Mouse (Mus musculus): Measurements from ENCODE around the gene Robo3.

Gene Robo3

GRCm38 (mm10) chr9:37368081-37368830 is 64.8 kb downstream of the Robo3 start:
- no peak for DNase-seq (ENCODE audit: low spot score)

DNA sequence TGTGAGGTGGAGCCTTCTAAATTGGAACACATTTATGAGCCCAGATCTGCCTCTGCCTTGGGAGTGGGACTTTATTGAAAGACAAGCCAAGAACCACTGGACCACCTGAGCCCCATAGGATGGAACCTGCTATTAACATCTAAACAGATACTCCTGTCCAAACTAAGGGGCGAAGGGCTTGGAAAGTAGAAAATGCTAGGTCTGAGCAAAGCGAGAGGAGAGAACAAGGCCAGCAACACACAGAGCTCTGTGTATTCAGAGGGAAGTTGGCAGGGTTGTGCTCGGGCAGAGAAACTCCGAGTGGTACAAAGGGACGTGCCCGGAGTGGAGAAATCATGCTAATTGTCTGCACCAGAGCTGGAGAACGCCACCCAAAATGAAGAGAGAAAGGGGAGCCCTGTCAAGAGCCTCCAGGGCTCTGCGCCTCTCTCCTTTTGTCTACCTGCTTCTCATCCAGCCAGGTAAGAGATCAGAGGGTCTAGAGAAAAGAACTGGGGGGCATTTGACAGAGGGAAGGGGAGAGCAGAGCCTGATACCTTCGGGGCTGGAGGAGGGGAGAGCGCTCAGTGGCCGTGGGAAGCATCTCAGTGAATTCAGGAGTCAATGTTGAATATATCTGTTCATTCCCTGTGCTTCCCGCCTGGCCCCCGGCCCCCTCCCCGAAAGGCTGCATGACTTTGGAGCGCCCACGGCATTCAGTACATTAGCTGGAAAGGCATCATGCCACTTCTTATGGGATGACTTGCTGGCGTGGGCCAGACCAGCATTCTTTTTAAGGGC is 65.6 kb downstream of the Robo3 start, which contains the start of gene Hepacam:
TSS of gene Hepacam (plus strand) at position 51 of the 780 bp plus-strand sequence.
- DNase-seq (ENCODE audit: low spot score), result no peak

DNA sequence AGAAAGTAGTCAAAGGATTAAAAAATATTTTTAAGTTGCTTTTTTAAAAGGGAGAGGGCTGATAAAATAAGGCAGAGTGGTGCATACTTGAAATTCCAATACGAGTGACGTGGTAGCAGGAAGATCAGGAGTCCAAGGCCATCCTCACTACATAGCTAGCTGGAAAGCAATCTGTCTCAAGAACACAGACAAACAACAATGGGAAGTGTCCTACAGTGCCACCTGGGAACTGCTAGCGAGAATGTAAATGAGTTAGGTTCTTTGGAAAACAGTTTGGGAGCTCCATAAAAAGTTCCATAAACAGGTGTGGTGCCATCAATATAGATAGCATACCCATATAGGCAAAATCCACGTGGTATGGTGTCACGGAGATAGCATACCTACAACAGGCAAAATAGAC is 67.3 kb downstream of the Robo3 start:
- DNase-seq (ENCODE audit: low spot score), result no peak
